Mouse (Mus musculus) liver, postnatal 0 days (tissue): ENCODE measurements around the gene Slc24a3.

ENCODE experiments used
- CTCF ChIP-seq: sonication (generic); IDR thresholded peaks from 2 replicates; pipeline ENCODE4 v1.5.1; 2016; ENCODE audit warnings: antibody characterized with exemption, low read depth
- EP300 ChIP-seq: IDR thresholded peaks from 2 replicates; pipeline ENCODE4 v1.6.1; 2016; ENCODE audit warnings: antibody characterized with exemption, low read depth, mild to moderate bottlenecking

GRCm38 (mm10) chr2:145161046-145161700 lies 6.4 kb upstream of the Slc24a3 start:
- peak; percentile 89 for TF ChIP-seq CTCF
- no peak for TF ChIP-seq EP300
